Mouse (Mus musculus) brain, embryonic 14.5 days (tissue): ENCODE data around the gene Selenon. TPM values are rescaled to one million over a fixed set of nuclear protein-coding genes. Genes with fewer than 3 reads are reported as not detected.

Experiments used
- DNase-seq: peaks from one replicate; pipeline ENCODE4 v3.0.0-alpha.2; 2011; ENCODE audit warnings: low read depth
- CTCF ChIP-seq: fragments of 200-500 bp; IDR thresholded peaks from 2 replicates; pipeline ENCODE4 v1.5.1; 2012; ENCODE audit warnings: inconsistent platforms, mild to moderate bottlenecking, moderate library complexity, borderline replicate concordance; ENCODE audit not compliant: insufficient read depth, insufficient read length; ENCODE audit errors: extremely low read depth
- POLR2A ChIP-seq: fragments of 200-500 bp; IDR thresholded peaks from 2 replicates; pipeline ENCODE4 v1.6.1; 2012; ENCODE audit warnings: mild to moderate bottlenecking, inconsistent platforms, borderline replicate concordance; ENCODE audit not compliant: poor library complexity, insufficient read depth, insufficient read length, severe bottlenecking; ENCODE audit errors: extremely low read depth
- polyA plus RNA-seq: library from polyadenylated mRNA; depleted of rRNA; stranded (reverse); fragments of >200 nt; gene quantifications from 2 replicates; pipeline ENCODE4 v1.2.3, GENCODE M21; 2012; rRNA removed

Selenon gene
- polyA plus RNA-seq = 46.3 and 55.6 TPM in 2 replicates

- TF ChIP-seq POLR2A (peak; percentile 41; the same call in 1 of the 2 replicates), CTCF (no peak)
- DNase-seq = peak; percentile 77
These were observed at the start of gene Selenon for GRCm38 (mm10) chr4:134551494-134552316. TSS of gene Selenon (minus strand) at chr4:134552166.

- TF ChIP-seq CTCF = no peak
- TF ChIP-seq POLR2A = no peak
- DNase-seq = no peak
These were observed 49.4 kb upstream of the Selenon start for GRCm38 (mm10) chr4:134601404-134601803.

- no peak for TF ChIP-seq POLR2A
- TF ChIP-seq CTCF = no peak
These were observed 48.8 kb upstream of the Selenon start for GRCm38 (mm10) chr4:134600777-134601176.

GRCm38 (mm10) chr4:134600060-134600459, 48.1 kb upstream of the Selenon start:
- TF ChIP-seq CTCF = no peak
- TF ChIP-seq POLR2A = no peak
- DNase-seq = no peak

More at GRCm38 (mm10) chr4:134600777-134601176, 48.8 kb upstream of the Selenon start:
- DNase-seq = no peak

DNA sequence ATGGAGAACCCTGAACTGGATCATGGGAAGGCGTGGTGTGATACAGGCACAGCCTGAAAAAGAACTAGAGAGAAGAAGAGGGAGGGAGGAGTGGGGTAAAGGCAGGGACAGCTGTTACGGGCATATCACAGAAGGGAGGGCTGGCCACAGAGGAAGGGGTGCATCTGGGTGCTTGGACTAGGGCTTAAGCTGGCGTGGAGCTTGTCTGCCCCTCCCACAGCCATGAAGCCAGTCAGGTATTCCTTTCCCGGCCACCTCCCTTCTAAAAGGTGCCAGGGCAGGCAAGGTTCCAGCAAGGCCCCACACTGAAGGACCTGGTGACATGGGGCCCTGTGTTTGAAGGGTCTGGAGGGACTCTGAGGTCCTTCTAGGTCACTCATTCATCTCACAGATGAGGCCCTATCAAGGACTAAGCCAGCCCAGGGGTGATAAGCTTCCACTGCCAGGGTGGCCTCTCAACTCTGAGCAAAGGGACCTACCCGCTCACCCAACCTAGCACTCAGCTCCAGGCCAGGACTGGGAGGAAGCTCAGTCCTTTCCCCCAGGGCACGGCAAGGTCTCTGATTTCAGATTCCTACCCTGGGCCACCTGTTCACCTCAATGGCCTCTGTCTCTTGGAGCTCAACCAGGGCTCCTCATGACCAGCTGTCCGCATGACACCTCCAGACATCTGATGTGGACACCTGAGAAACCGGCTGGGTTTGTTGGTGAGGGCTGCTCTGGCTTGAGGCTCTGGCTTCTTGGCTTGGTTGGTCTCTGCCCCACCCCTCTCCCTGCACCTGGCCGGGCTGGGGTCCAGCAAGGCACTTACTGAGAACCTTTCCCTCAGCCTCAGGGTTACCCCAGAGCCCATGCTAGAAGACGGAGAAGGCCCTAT, 45.1 kb upstream of the Selenon start:
- TF ChIP-seq POLR2A = no peak
- no peak for TF ChIP-seq CTCF
- DNase-seq = no peak

DNA sequence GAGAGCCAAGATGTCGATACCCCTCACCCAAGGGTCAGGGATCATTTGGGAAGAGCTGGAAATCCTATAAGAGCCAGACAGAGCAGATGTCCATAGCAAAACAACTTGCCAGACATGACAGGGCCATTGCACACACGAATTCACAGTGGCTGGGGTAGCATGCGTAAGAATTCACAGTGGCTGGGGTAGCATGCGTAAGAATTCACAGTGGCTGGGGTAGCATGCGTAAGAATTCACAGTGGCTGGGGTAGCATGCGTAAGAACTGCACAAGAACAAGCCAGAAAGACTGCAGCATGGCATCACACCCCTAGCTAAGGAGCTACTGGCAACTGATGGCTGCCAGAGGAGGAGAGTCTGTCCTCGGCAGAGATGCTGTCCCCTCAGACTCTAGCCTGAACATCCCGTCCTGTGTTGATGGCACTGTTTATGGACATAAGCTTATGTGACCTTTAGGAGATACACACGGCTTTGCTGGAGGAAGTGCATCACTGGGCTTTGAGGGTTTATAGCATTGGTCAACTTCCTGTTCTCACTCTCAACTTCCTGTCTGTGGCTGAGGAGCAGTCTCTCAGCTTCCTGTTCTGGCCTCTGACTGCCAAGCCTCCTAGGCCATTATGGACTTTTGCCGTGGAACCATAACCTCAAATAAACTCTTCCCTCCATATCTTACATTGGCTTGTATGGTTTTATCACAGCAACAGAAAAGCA, 42.9 kb upstream of the Selenon start:
- DNase-seq = no peak

DNA sequence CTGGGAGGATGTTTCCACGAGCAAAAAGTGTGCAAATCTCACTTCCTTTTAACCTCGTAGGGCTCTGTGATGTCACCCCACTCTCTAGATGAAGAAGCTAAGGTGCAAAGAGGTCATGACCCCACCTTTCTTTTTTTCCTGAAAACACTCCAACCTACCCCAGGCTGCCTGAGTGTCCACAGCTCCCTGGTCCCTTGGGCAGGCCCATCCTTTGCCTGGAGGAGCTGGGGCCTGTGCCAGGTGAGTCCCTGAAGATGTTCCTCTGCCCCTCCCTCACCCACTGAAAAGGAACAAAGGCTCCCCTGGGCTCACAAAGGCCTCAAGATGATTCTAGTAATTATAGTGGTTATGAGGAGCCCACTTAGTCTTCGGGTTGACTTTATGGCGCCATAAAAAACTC, 40.5 kb upstream of the Selenon start:
- DNase-seq = no peak
- no peak for TF ChIP-seq POLR2A
- TF ChIP-seq CTCF = no peak

More for the DNA sequence above, 42.9 kb upstream of the Selenon start:
- TF ChIP-seq POLR2A (no peak), CTCF (no peak)

DNA sequence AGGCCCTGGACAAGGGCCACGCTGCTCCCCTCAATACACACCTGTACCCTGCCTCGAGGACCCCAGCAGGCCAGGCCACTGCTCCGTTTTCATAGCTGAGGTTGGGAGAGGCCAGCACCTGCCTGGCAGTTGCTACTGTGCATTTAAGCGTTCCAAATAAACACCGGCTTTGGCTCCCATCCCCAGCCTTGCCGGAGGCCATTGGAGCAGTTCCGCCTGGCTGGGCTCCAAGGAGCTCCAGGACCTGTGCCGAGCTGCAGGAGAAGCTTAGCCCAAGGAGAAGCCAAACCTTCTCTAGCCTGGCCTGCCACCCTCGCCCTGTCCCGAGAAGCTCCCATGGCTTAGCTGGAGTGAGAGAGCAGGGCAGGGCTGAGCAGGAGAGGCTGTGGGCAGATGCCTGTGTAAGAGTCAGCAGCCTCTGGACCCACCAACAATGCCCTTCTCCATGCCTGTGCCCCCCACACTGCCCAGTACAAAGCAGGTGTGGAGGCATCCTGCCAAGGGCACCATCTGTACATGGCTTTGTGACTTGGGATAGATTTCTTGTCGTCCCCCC, 39.6 kb upstream of the Selenon start:
- peak; percentile 91 for DNase-seq

GRCm38 (mm10) chr4:134590227-134590926, 38.4 kb upstream of the Selenon start:
- TF ChIP-seq POLR2A = no peak
- peak; percentile 42 for TF ChIP-seq CTCF
- DNase-seq = no peak

More for the DNA sequence above, 39.6 kb upstream of the Selenon start:
- no peak for TF ChIP-seq CTCF
- no peak for TF ChIP-seq POLR2A

DNA sequence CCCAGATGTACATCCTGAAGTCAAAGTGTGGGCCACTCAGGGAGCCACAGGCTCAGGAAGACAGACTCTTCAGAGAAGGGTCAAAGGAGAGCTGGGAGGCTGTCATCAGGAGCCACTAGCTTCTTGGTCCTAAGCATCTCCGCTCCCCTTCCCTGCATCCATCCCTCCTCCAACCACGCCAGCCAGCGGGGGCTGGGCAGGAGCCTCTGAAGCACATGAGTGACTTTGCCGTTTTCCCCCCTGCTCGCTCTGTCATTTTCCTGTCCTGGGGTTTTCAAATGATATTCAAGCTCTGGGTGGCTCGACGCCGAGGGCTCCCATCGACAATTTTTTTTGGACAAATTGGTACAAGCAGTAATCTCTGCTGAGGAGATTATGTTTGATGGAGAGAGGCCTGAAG, 37.8 kb upstream of the Selenon start:
- DNase-seq = no peak
- TF ChIP-seq CTCF (no peak), POLR2A (no peak)

DNA sequence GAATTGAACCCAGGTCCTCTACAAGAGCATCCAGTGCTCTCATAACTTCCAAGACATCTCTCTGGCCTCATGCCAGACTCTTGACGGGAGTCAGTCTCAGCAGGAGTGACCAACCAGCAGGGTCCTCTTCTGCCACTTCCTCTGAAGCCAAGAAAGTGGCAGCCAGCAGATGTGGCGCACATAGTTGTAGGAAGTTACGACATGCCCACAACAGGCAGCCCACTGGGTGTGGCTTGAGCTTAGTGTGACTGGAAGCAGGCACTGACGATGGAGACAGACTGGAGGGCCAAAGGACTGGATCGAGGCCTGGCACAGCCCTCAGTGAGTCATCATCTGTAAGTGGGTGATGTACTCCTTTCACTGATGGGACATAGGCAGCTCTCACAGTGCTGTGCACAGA, 37.0 kb upstream of the Selenon start:
- no peak for TF ChIP-seq CTCF
- no peak for TF ChIP-seq POLR2A

More for the DNA sequence above, 37.0 kb upstream of the Selenon start:
- DNase-seq = no peak
